Mouse (Mus musculus) frontal cortex, postnatal 25 days (tissue): ENCODE measurements at regions not wholly inside any gene's neighbourhood (a gene's known extent, or its start where the extent isn't known, plus 50 kb on each side); places are given as distances from the start of the nearest gene placed in this dataset.

ENCODE experiments used
- DNase-seq, 2 experiments: peaks; one replicate each; pipeline ENCODE4 v3.0.0; 2022; ENCODE audit warnings: low spot score in 2 of 2

DNA sequence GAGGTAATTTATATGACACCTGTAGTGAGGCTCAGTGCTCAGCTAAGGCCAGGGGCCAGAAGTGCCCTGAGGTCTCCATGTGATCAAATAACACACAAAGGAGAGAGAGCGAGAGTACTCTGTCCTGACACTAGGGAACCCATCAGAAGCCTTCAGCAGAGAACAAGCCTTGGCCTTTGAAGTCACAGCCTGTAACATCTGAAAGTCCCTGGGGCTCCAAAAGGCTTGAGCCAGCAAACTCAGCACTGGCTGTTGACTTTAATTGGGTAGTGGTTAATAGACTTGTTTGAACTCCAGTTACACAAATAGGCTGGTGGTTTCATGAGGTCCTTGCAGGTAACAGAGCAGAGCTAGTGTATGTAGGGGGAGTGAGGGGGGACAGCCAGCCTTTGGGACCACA is 422.5 kb downstream of the Matn1 start:
- no peak for DNase-seq

DNA sequence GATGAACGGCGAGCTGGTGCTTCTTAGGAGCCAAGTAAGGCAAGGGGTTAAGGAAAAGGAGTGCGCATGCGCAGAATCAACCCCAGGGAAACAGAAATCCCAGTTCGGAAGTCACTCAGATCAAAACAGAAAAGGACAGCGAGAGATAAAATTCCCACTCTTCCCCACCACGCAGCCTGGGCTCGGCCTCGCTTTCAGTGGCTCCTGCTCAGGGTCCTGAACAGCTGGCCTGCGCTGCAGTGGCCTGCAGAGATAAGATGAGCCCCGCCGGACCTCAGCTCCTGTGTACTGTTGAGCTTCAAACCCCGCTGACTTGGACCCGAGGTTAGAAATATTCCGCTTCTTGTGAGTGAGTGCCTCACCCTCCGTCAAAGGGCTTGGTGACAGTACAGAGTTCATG is 428.3 kb downstream of the Matn1 start:
- no peak for DNase-seq

DNA sequence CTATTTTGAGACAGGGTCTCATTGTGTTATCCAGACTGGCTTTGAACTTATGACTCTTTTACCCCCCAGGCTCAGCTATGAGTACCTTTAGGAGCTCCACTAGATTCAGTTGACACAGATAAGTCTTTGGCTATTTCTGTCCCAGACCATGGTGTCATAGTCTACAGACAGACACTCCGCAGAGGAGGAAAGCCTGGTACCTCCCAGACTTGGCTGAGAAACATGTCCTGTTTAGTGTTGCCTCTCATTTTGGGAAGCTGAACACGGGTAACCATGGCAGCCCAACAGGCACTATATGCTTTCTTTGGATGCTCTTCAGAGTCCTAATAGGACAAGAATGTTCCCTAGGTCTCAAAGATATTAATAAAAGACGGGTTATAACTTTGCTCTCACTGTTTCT is 429.0 kb downstream of the Matn1 start:
- no peak for DNase-seq

DNA sequence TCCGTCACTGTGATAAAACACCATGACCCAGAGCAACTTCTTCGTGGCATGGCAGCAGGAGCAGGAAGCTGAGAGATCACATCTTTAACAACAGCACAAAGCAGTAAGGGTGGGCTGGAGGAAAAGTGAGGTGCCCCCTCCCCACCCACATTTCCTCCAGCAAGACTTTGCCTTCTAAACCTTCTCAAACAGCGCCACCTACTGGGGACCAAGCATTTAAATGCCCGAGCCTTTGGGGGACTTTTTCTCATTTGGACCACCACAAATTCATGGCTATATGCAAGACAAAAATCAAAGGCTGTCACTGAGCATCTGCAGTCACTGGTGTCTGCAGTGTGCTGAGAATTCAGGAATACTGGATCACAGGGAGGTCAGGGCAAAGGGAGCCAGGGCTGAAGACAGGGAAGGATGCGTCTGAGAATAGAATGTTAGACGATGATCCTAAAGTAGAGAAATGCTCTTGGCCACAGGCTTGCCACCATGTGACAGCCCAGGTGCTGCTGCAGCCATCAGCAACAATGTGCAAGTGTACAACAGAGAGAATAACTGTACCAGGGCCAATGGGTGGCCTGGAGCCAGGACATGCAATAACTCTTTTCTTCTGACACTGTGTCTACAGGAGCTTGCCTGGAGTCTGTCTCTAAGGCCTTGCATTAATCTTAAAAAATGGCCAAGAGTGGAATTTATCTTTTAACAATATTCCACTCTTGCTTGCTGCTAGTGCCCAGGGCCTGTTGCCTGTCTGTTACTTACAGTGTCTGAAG is 430.5 kb downstream of the Matn1 start:
- no peak for DNase-seq

DNA sequence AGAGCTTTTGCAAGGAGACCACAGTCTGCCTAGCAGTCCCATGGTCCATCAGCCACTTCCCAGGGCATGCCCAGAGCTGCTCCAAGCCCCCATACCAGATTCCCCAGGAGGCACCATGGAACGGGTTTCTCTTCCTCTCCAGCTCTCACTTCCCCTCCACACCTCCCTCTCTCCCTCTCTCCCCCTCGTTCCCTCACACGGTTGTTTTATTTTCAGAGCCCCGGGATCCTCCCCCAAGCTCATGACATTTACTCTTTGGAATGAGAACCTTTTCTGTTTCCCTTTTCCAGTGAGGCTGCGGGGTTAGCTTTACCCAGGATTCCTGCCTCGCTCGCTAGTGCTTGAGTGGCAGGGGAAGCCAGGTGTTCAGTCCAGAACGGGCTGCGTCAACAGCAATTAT is 436.9 kb downstream of the Matn1 start:
- DNase-seq, result no peak

DNA sequence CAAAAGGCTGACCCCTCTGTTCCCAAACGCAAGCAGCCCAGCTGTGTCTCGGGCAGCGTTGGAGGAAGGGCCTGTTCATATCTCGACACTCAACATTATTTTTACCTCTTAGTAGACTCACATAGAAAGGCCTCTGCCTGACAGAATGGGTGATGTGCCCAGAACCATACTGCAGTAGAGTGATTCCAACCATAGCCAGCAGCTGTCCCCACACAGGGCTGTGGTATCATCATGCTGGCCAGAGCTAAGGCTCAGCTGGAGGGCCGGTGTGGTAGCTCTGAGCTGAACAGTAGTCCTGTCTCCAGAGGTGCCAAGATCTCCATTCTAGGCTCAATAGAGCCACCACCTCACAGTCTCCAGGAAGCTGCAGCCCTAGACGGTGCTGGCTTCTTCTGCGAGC is 437.3 kb downstream of the Matn1 start:
- no peak for DNase-seq

DNA sequence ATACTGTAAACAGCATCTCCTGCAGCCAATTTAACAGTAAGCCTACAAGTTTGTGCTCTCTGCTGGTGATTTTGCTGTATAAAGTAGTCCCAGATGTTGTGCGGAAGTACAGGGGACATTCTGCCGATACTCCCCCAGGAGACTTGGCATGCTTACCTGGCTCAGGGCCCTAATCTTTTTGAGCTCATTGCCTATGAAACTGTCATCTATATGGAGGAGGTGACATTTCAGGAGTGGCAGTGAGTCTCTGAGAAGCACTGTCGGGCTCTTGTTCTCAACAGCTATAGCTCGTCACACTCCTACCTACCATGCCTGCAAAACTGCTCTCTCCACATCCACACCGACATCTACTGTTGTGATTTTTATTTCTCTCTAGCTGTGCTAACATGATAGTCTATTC is 439.7 kb downstream of the Matn1 start:
- no peak for DNase-seq

DNA sequence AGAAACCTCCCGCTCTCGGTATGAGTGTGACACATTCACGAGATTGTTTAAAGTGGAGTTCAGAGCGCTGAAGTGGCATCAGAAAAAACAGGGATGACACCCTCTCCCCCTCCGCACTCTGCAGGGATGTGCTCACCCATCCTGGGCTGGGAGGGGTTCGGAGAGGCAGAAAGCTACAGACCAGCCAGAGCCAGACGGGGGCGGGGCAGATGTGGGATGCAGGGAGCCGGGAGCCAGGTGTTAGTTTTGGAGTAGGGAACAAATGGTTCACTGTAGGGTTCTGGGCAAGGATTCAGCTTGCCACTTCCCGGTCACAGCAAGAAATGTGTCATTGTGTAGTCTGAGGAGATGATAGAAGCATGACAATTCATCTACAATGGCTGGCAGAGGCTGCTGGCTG is 442.8 kb downstream of the Matn1 start:
- DNase-seq, result peak in 1 of 2 experiments; percentile 28

DNA sequence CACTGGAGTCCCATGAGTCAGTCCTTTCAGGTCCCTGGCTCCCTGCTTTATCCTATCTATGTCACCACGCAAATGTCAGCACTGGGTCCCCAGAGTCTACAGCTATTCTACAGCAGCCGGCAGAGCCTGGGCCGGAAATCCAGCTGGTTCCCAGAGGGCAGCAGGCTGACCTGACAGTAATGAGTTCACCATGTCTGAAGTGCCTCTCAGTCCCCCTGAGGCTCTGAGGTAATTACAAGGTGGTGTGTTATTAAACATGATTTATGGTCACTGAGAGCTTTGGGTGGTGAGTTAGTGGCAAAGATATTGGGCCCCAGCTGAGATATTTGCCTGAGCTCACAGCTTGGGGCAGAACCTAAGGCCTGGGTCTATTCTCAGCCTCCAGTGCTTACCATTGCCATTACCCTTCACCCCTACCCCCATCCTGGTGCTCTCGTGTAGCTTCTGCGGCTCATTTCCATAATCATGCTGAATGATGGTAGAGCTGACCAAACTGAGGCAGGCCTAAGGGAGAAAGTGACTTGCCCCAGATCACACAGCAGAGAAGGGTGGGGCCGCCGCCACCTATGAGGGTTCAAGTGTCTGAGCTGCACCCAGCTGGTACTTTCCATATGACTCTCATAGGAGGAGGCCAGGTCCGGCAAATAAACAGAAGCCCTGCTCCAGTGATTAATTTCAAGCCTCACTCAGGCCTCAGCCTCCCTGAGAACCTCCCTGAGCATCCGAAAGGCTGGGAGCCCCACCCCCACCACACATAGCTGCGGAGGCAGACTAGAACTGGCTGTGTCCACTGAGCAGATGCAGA is 446.8 kb downstream of the Ptpru start:
- DNase-seq, result no peak

DNA sequence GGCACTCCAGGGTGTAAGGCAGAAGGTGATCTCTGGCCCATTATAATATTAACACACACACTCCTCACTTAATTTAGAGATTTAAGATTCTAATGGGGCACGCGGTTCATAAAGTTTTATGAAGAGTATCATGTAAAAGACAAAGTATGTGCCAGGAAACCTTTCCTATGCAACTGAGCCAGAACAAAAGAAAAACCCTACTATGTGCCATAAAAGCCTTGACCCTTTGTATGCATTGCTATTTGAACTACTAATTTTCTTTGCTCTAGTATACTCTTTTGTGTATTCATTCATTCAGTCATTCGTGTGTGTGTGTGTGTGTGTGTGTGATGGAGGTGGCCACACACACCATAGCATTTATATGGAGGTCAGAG is 446.2 kb downstream of the Ptpru start:
- no peak for DNase-seq

DNA sequence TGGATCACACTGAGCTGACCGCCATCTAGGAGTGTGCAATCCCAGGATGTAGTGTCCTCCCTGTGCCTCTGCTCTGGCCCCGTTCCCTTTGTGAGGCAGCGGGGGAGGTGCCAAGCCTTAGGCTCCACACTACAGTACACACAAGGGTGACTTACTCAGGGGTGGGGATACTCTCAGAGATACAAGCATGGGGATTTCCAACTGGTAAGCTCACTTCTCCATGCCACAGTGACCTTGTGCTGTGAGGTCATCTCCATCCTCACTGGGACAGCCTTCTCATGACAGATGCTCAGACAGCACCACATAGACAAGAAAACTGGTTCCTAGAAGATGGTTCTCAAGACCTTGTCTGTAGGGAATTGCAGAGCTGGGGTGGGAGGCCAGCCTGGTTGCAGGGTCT is 445.6 kb downstream of the Ptpru start:
- no peak for DNase-seq

DNA sequence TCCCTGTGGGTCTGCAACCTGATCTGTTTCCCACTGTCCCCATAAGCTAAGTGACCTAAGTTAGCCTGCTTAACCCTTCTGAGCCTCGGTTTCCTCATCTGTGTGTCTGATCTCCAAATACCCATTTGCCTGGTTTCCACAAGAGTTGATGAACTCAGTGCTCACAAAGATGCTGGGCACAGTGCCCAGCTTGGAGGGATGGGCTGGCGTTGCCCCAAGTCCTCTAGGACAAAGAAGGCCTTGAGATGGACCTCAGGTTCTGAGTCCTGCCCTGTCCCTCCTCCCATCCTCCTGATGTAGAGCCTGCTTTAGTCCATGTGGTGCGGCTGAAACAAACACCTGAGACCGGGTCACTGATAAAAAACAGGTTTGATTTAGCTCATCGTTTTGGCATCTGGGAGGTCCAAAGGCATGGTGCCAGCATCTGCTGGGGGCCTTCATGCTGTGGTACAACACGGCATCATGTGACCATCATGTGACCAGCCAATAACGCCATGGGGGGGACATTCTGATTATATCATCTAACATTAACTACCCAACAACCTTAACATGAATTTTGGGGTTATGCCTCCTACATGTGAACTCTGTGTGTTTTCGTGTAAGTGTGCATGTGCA is 441.8 kb downstream of the Ptpru start:
- no peak for DNase-seq

DNA sequence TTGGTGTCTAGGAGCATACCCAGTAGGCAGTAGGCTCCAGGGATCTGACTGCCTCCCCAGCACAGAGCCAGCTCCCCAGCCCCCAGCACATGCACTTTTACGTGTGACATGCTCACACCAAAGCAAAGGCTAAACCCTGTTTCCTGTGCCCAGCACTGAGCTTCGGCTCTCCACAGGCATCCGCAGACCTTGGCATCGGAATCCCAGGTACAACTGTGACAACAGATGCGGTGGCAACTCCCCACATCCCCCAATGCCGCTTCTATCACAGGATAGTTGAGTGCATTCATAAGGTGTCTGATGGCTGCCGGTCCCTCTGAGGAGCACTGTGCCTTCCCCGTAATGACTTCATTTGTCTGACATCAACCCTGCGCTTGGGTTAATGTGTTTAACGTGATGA is 440.9 kb downstream of the Ptpru start:
- DNase-seq, result no peak

DNA sequence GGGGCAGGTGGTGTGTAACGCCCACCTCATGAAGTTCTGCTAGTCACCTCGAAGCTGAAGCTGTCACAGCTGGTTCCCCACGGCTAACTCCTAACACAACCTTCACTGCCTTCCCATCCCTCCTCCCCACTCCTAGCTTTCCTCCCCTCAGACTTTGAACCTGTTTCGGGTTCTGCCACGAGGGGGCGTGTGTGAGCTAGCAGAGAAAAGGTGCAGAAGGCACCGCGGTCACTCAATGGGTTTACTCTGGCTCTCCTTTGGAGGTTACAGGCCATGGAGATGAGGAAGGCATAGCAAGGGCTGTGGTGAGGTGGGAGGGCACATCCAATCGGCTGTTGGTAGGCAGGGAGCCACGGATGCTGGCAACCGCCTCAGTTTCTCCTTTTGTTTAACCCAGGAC is 437.3 kb downstream of the Ptpru start:
- DNase-seq, result peak in 1 of 2 experiments; percentile 48

DNA sequence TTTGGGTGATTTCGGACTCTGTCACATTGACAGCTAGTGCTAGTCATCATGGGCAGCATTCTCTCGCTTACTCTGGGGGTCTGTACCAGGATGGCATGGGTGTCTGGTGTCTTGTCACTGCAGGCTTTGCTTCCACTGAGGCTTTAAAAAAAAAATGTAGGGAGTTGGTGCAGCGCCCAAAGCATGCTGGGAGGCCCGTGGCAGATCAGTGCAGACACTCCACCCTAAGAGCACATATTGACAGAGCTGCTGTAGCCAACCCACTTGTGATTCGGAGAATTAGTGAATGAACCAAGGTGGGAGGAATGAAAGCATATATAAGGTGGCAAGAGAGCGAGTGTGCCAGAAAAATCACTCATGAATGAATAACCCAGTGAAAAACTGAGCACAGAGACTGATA is 436.8 kb downstream of the Ptpru start:
- no peak for DNase-seq

DNA sequence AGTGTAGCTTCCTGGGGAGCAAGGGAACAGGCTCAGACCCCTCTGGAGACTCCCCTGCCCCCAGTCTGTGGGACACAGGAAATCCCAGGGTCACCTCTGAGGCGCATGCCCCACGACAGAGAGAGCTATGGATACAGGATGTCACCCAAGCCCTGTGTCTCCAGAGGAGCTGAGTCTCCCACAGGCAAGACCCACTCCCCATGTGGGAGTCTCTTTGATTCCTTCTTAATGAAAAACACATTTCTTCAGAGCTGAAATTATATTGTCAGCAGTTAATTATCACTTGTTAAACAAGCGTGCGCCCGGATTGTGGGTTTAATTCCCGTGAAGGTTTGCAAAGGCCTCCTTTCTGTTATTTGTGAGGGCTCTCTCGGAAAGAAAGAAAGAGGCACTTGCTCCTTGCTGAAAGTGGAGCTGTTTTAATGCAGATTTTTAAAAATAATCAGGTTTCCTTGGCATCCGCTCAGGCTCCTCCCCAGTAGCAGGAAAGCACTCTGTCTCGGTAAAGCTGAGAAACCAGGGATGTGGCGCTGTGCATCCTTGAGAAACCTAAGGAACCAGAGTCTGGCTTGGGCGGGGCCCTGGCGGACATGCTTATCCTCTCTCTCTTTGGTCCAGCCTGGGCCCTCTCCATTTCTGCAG is 432.6 kb downstream of the Ptpru start:
- DNase-seq, result no peak

DNA sequence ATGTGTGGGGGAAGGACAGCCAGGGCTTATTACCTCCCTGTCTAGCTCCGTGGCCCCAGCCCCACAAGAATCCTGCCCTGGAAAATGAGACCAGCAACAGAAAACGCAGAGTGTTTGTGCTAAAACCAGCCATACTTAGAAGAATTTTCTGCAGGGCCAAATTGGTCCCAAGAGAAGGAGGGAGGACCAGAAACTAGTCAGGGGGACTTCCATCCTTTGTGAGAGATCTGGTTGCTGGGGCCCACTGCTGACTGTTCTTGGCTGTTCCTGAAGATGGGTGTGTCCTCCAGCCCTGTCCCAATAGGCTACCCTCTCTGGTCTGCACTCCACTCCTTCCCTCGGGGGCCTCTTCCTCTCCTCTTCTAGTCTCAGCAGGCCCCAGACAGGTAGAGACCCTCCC is 430.6 kb downstream of the Ptpru start:
- no peak for DNase-seq

DNA sequence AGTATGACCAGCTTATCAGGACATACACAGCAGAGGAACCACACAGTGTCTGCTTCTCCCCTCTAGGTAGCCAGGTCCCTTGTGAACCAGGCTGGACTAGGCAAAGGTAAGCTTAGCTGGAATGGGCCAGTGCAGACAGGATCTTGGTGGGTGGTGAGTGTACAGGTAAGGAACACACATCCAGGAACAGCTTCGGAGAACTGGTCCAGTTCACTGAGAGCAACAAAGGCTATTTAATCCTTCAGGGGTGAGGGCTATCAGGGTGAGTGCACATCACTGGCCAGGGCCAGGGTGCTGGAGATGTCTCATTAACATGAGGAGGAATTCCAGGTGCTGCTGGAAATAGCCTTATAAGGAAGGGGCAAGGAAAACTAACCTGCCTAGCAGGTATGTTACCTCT is 429.4 kb downstream of the Ptpru start:
- no peak for DNase-seq

DNA sequence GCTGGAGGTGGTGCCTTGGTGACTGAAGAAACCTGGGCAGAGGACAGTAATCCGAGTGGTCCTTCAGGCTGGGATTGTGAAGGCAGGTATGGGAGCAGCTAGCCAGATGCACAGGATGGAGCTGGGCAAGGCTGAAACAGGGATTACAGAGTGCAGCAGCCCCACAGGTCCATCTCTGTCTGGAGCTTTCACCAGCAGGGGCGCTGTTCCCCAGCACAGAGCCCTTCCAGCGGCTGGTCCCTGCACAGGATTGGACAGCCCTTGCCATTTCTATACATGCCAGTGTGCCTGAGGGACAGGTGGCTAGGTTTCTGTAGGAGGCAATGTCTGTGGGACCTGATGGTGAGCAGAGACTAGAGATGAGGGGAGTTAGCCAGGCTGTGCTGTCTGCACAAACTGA is 428.3 kb downstream of the Ptpru start:
- no peak for DNase-seq

DNA sequence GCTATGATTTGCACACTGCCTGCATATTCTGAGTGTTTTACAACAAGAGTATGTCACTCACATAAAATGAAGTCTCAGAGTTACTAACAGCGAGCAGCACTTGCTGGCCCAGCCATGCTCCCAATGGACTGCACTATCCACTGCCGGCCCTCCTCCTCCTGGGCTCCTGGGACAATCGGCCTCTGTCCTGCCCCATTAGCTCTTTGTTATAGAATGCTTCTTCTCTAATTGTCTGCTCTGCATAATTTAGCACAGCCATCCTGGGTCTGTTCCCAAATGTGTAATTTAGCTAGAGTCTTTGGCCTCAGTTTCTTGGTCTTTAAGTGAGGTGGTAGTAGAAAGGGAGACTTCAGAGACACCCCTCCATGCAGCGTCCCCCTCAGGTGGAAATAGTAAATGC is 426.2 kb downstream of the Ptpru start:
- no peak for DNase-seq

DNA sequence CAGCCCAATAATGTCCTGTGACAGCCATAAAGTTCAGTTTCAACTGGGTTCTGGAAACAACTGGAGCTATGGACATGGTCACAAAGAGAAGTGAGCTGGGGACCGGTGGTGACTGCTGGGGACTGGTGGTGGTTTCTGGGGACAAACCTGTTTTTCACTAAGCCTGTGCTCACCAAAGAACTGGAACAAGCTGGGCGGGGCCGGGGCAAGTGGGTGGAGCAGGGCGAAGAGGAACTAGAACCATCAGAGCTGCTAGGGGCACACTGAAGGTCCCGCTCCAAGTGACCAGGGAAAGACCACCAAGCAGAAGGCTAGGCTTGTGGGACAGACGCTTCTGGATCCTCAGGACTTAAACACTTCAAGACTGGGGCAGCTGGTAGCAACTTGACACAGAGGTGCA is 424.7 kb downstream of the Ptpru start:
- DNase-seq, result no peak

DNA sequence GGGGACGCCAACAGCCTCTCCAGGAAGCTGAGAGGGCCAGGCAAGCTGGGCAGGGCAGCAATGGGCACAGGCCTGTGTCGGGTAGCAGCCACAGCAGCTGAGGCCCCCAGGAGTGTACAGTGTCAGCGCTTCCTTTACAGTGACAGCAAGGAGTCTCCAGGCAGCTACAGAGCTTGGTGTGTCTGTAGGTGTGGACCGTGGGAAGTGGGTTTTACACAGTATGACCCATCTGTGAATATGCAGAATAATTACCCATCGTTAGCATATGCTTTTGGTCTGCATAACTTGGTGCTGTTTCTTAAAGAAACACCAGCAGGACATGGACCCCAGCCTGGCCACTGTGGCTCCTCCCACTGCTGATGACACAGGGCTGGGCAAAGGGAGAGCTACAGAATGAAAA is 422.6 kb downstream of the Ptpru start:
- no peak for DNase-seq

DNA sequence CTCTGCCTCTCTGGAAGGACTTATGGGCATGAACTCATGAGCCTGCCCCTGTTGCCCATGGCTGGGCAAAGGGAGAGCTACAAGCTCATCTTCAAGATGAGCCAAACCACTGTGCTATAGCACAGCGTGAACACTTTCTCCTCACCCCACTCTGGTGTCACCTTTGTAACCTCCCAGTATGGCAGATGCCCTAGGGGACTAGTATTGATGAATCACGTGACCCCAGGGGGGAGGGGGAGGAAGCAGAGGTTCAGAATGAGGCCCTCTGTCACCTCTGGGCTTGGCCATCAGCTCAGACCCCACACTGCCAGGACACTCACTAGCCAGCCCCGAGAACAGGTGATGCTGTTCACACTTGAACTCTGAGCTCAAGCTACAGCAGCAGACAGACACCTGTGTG is 421.9 kb downstream of the Ptpru start:
- DNase-seq, result no peak
